Mouse (Mus musculus): ENCODE results near the gene Txk.

The Txk gene

DNA sequence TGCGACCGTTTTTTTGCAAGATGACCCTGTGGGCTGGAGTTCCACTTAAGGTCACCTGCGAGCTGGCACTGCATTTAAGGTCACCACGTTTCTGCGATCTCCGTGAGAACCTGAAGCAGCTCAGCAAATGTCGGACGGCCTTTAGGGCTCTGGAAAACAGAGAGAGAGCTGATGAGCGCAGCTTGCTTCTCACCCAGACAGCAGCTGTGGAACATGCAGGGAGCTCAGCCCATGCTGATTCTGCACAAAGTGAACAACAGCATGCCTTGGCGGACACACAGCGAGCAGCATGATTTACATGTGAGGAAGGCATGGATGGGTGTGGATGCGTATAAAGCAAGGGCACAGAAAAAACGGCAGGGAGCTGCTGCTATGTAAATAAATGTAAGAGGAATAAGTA is 56.1 kb downstream of the Txk start:
- DNase-seq (ENCODE audit: extremely low spot score, low read depth, low spot score): no peak

- DNase-seq (ENCODE audit: extremely low spot score, low read depth, low spot score): no peak
Measured at GRCm38 (mm10) chr5:72694684-72695083, 57.9 kb downstream of the Txk start.

DNA sequence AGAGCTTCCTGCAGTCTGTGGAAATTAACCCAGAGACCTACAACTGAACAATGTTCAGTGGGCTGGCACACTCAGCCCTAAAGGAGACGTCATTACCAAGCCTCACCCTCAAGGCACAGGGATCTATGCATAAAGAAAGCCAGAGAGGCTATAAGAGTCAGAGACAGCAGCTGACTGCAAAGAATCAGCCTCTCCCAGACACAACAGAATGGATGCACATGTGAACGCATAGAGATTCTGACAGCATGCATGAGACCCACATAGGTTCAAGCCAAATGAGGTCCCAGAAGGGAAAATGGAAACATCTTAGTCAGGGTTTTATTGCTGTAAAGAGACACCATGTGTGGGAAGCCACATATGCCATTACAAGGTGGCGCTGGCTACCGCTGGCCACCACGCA is 62.1 kb downstream of the Txk start:
- no peak for DNase-seq (ENCODE audit: extremely low spot score, low read depth, low spot score)

GRCm38 (mm10) chr5:72689556-72689955 is 63.0 kb downstream of the Txk start:
- DNase-seq (ENCODE audit: extremely low spot score, low read depth, low spot score): no peak

- DNase-seq (ENCODE audit: extremely low spot score, low read depth, low spot score): no peak
Measured at GRCm38 (mm10) chr5:72681451-72681850, 71.1 kb downstream of the Txk start.

DNA sequence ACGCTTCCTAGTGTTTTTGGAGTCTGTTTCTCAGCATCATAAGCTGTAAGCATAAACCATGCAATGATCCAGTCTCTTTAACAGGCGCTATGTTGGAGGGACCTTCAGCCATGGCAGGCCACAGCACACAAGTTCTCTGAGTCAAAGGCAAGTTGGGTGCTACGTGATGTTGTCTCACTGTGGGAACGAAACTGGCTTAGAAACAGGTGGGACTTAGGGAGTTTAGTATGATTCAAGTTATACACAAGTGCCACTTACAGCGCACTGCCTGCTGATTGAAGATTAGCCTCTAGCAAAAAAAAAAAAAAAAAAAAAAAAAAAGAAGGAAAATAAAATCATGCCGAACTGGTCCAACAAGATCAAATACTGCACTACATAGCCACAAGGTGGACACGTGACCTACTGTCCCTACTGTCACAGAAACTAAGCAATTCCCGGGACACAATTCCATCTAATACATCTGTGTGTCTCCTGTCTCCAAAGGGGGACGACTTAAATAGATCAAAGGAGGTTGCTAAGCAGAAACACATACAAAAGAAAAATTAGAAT is 77.5 kb downstream of the Txk start:
- no peak for DNase-seq (ENCODE audit: extremely low spot score, low read depth, low spot score)

- no peak for DNase-seq (ENCODE audit: extremely low spot score, low read depth, low spot score)
Measured at GRCm38 (mm10) chr5:72671017-72671699, 81.4 kb downstream of the Txk start.

DNA sequence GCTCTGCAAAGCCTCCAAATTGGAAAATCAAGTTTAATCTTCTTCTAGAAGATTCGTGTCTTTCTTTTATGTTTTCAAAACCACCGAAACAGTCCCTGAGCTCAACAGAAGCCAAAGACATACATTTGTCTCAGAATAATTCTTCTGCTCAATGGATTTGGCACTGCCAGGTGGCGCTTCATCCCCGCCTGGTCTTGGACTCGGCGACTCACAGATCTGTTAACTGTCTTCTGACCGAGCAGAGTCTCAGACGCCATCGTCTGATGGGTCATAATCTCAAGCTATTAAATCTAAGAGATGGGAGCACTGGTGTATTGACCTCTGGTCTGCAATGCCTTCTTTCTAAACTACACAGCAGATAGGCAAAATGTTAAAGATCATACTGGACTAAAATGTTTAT is 84.2 kb downstream of the Txk start:
- DNase-seq (ENCODE audit: extremely low spot score, low read depth, low spot score): no peak

DNA sequence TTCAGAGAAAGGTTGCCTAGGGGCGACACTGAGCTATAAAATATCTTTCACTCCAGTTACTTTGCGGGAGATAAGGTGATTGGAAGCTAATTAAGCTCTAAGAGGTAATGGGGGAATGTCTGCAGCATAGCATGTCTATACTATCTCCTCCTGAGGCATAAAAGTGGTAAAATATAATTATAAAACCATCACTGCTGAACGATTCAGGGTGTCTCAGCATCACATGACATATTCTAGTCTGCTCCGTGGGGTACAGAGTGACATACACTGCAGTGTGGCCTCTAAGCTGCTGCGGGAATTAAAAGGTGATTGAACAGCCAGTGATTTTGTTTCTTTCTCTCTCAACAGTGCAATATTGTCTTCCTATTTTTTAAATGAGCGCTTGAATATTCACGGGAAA is 86.1 kb downstream of the Txk start:
- DNase-seq (ENCODE audit: extremely low spot score, low read depth, low spot score): no peak

DNA sequence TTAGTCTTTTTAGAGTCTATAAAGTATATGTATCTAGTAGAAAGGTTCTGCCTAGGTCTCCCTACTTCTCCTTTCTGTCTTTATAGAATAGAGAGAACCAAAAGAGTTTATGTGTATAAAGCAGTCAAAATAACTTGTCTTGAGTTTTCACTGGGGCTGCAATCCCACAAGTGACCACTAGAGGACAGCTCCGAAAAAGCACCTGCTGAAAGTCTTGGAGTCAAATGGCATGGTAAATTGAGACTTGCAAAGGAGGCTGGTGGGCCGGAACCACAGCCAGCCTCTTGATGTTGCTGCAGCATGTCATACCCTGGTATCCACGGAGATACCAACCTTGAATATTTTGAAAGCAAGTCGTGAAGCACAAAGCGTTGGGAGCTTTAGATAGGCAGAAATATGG is 87.3 kb downstream of the Txk start:
- DNase-seq (ENCODE audit: extremely low spot score, low read depth, low spot score): no peak

DNA sequence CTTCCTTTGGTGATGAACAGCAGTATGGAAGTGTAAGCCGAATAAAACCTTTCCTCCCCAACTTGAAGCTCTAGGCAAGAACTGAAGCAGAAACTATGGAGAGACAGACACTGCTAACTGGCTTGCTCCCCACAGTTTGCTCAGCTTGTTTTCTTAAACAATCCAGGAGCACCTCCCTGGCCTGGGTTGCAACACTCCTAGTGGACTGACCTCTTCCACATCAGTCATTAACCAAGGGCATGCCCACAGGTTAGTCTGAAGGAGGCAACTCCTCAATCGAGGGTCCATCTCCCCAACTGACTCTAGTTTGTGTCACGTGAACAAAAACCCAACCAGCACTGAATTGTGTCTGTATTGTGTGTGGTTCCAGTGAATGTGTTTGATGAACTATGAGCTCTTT is 87.7 kb downstream of the Txk start:
- DNase-seq (ENCODE audit: extremely low spot score, low read depth, low spot score): no peak

- DNase-seq (ENCODE audit: extremely low spot score, low read depth, low spot score): no peak
Measured at GRCm38 (mm10) chr5:72664126-72664525, 88.5 kb downstream of the Txk start.

- no peak for DNase-seq (ENCODE audit: extremely low spot score, low read depth, low spot score)
Measured at GRCm38 (mm10) chr5:72661051-72661781, 91.4 kb downstream of the Txk start.

DNA sequence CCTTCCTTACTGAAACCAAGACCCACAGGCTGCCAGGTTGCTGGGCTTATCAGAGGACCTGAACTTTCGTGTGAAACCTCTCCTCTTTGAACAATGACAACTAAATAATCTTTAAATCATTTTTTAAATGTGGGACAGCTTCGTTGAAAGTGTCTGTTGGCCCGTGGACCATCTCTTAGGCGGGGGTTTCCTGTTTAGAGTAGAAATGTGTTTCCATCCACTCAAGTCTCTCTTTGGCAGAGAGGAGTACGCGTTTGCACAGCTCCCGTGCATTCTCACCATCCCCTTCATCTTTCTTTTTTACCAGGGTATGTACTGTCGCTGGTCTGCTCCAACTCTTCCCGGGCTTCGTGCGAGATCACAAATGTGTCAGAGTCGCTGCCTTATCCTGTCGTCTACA is 94.2 kb downstream of the Txk start:
- no peak for DNase-seq (ENCODE audit: extremely low spot score, low read depth, low spot score)

DNA sequence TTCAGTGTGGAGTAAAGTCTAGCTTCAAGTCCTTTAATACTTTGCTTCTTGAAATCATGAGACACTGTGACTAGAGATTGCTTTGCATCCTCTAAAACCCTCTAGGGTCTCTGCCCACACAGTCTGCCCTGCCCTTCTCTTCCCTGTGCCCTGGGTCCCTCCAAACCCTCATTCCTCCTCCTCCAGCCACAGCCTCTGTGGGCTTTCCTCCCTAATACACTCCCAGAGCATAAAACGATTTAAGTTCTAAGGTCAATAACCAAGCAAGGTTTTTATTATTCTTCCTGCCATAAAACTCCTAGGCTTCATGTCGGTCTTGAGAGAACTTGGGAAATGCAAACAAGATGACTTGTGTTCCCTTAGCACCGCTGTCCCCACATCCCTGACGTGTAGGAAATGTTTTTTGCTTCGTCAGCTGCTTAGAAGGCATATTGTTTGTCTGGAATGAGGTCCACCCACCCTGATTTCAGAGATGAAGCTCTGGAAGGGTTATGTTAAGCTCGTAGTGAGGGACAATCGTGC is 96.2 kb downstream of the Txk start:
- no peak for DNase-seq (ENCODE audit: extremely low spot score, low read depth, low spot score)

DNA sequence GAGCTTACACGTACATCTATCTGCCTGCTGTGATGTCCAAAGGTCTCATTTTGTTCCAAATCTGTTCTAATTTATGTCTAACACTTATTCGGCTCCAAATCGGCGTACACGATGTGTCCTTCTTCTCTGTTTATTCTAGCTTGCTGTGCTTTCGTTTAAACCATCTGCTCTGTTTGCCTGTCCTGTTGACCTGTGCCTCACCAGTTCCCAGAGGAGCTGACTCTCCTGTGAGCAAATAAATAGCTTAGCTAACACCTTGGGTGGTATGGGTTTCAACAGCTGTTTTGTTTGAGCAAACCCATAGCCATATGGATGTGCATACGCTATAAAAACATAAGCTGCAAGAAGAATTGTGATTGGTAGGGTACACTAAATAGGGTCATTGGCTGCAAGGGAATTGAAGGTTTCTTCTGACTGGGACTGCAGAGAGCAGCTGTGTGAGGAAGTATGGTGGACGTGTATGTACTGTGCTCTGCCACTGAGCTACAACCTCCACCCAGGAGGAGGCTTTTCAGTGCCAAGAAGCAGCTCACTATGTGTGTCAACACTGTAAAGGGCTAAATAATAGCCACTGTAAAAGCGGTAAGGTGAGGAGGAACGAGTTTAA is 99.4 kb downstream of the Txk start:
- DNase-seq (ENCODE audit: extremely low spot score, low read depth, low spot score): no peak

GRCm38 (mm10) chr5:72648987-72649735 is 103.4 kb downstream of the Txk start:
- no peak for DNase-seq (ENCODE audit: extremely low spot score, low read depth, low spot score)

GRCm38 (mm10) chr5:72647958-72648595 is 104.5 kb downstream of the Txk start:
- no peak for DNase-seq (ENCODE audit: extremely low spot score, low read depth, low spot score)

DNA sequence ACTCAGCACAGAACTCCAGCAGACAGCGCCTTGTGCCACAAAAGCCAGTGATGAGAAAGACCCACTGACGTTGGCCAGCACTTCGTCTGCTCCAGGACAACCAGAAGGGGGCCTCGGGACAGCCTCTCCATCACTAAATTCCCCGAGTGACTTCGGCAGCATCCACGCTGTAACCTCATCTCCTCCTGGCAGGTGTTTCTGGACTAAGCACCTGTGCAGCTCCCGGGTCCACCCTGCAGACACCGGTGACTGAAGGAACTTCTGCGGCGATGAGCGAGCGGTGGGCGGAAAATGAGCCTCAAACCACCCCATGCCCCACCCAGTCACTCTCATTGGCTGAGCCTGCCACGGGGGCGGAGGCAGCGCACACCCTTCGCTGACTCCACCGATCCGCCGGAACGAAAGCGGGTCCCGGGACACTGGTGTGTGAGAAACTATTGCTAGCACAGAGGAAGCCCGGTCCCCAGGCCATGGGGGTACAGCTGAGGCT is 105.1 kb downstream of the Txk start, which contains the start of gene Nipal1:
TSS of gene Nipal1 (plus strand) at position 378 of the 490 bp plus-strand sequence.
- no peak for DNase-seq (ENCODE audit: extremely low spot score, low read depth, low spot score)

GRCm38 (mm10) chr5:72646996-72647395 is 105.6 kb downstream of the Txk start:
- no peak for DNase-seq (ENCODE audit: extremely low spot score, low read depth, low spot score)

Data from hindlimb bud, embryonic 11.5 days (tissue).